Mouse (Mus musculus) right cerebral cortex, postnatal 4 days (tissue): ENCODE measurements around the gene Ppp4c.

Source experiments
- DNase-seq: peaks from one replicate; pipeline ENCODE4 v3.0.0-alpha.2; 2022

Gene Ppp4c

GRCm38 (mm10) chr7:126749582-126750343 is 42.5 kb downstream of the Ppp4c start:
- no peak for DNase-seq

GRCm38 (mm10) chr7:126748824-126749223 is 43.5 kb downstream of the Ppp4c start:
- DNase-seq: no peak

- DNase-seq: no peak
Observed at GRCm38 (mm10) chr7:126746798-126747197, 45.5 kb downstream of the Ppp4c start.

- DNase-seq: no peak
Observed at GRCm38 (mm10) chr7:126746066-126746465, 46.2 kb downstream of the Ppp4c start.

- DNase-seq: no peak
Observed at GRCm38 (mm10) chr7:126741964-126742482, 50.3 kb downstream of the Ppp4c start.

- no peak for DNase-seq
Observed at GRCm38 (mm10) chr7:126741452-126741851, 50.8 kb downstream of the Ppp4c start.

- no peak for DNase-seq
Observed at GRCm38 (mm10) chr7:126740977-126741376, 51.3 kb downstream of the Ppp4c start.

- DNase-seq: no peak
Observed at GRCm38 (mm10) chr7:126740132-126740735, 52.1 kb downstream of the Ppp4c start.

GRCm38 (mm10) chr7:126739551-126739950 is 52.7 kb downstream of the Ppp4c start:
- DNase-seq: peak; percentile 11

- DNase-seq: no peak
Observed at GRCm38 (mm10) chr7:126736122-126736521, 56.2 kb downstream of the Ppp4c start.
